9 mouse cellular contexts compared by ENCODE assay signal in the genomic region with DNA sequence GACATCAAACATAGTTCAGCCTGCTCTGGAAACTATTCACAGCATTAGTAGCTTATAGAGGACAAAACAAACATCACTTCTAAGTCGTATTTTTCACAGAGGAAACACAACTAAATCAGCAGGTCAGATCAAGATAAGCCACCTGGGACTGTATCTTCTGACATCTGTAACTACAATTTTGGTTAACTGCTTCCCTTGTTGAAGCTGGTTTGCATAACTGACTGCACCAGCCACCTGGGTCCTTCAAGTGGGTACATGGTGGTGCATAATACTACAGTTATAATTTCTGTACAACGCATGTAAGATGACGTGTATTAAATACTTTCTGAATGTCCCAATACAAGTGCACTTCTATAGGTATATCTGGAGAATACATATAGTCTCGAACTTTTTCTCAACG. TPM values are rescaled to one million over a fixed set of nuclear protein-coding genes. Genes with fewer than 3 reads are reported as not detected.
DNase-seq lines count a peak whose midpoint lies in the region; ATAC-seq and TF ChIP-seq lines count a peak whose summit lies in the region.
"Had no signal": no experiment of that assay in that cellular context is flagged by ENCODE, and none has a peak within 500 bp of the region (broad histone marks: within the 10 kb centered on the region; RNA-seq: fewer than 3 reads in every experiment).

No protein-coding gene starts in this region.

- peaks cover 28% of the 10 kb centered on the region for H3K79me2 ChIP-seq in MEL (ENCODE audit: control insufficient read depth, insufficient read depth, low read length, poor library complexity)

- H3K9ac ChIP-seq in heart, embryonic 16.5 days (ENCODE audit: low read length) = peak overlapping the region; percentile 77
- peak overlapping the region; percentile 84 for H3K9ac ChIP-seq in MEL (ENCODE audit: control insufficient read depth, low read depth, low read length, poor library complexity, severe bottlenecking)

- peak overlapping the region; percentile 69 for H3K4me2 ChIP-seq in heart, embryonic 16.5 days (ENCODE audit: low read depth, low read length)

- no peak for TF ChIP-seq CTCF in MEL (IDR thresholded peaks at IDR 0.05 in 2 of 3, conservative IDR thresholded peaks at IDR 0.05 in 1 of 3; ENCODE audit: control insufficient read depth in 1 of 3, insufficient read depth in 1 of 3, low read depth in 2 of 3, low read length in 3 of 3, poor library complexity in 1 of 3, severe bottlenecking in 1 of 3)

- TF ChIP-seq POLR2A in MEL (IDR thresholded peaks at IDR 0.05; ENCODE audit: control insufficient read depth in 1 of 2, insufficient read depth in 1 of 2, low read depth in 1 of 2, low read length in 2 of 2, poor library complexity in 1 of 2) = no peak

- DNase-seq in heart, postnatal 4 days = no peak
- peak; percentile 17 for DNase-seq in MEL (ENCODE audit: low read depth, low spot score)
- peak; percentile 41 for DNase-seq in induced T-regulatory cell, adult 2 months (ENCODE audit: low read depth)
- peak; percentile 26 for DNase-seq in naive thymus-derived CD4-positive, alpha-beta T cell, adult 2 months (ENCODE audit: low read depth)
- no peak for DNase-seq in right cerebral cortex, postnatal 14 days
- DNase-seq in adrenal gland, adult 2 months = no peak
- DNase-seq in adipocyte (ENCODE audit: low spot score) = no peak
- DNase-seq: heart, postnatal 14 days had no signal

- WGBS in heart, embryonic 16.5 days = 32% methylated on average over 5 of the region's 5 CpGs

- H3K9me3 ChIP-seq in heart, embryonic 16.5 days (replicated peaks; ENCODE audit: control insufficient read depth, low read length) = no peaks in the 10 kb centered on the region
- H3K9me3 ChIP-seq in MEL (replicated peaks; ENCODE audit: insufficient read depth, low read length) = no peaks in the 10 kb centered on the region

- no peak for TF ChIP-seq EP300 in MEL (IDR thresholded peaks at IDR 0.05; ENCODE audit: low read depth in 1 of 2, low read length in 2 of 2)

- H3K4me3 ChIP-seq in heart, embryonic 16.5 days (ENCODE audit: low read length) = peak overlapping the region; percentile 83
- peak overlapping the region; percentile 29 to 77; a peak in 3 of 4 replicates for H3K4me3 ChIP-seq in MEL (ENCODE audit: control insufficient read depth in 1 of 2, insufficient read depth in 1 of 2, low read depth in 2 of 2, low read length in 2 of 2)

- peaks cover 20% of the 10 kb centered on the region for H3K36me3 ChIP-seq in heart, embryonic 16.5 days (ENCODE audit: control insufficient read depth, insufficient read depth)
- H3K36me3 ChIP-seq in MEL (ENCODE audit: control insufficient read depth in 1 of 2, insufficient read depth in 2 of 2, low read length in 2 of 2) = peaks cover 0 to 23% of the 10 kb centered on the region in 2 experiments; a peak in 2 of 4 replicates

- H3K4me1 ChIP-seq in heart, embryonic 16.5 days (ENCODE audit: control insufficient read depth, insufficient read depth, low read length) = peaks cover 31% of the 10 kb centered on the region
- peaks cover 0 to 18% of the 10 kb centered on the region in 2 experiments; a peak in 3 of 4 replicates for H3K4me1 ChIP-seq in MEL (ENCODE audit: control insufficient read depth in 1 of 2, insufficient read depth in 2 of 2, low read length in 2 of 2)

- H3K27me3 ChIP-seq in heart, embryonic 16.5 days (ENCODE audit: control insufficient read depth, insufficient read depth, low read length) = no peaks in the 10 kb centered on the region
- H3K27me3 ChIP-seq in MEL (ENCODE audit: control insufficient read depth in 1 of 2, insufficient read depth in 2 of 2, low read length in 2 of 2) = no peaks in the 10 kb centered on the region

- H3K27ac ChIP-seq in heart, embryonic 16.5 days (ENCODE audit: low read length) = peak overlapping the region; percentile 14; the same call in 1 of the 2 replicates
- H3K27ac ChIP-seq in MEL (ENCODE audit: control insufficient read depth, low read depth, low read length) = no peak overlapping the region

- no peak for TF ChIP-seq RAD21 in MEL (IDR thresholded peaks at IDR 0.05; ENCODE audit: low read depth, low read length)

- no peak for ATAC-seq in heart, embryonic 16.5 days (replicated peaks; ENCODE audit: extremely low read depth, insufficient read depth, low FRiP score)

TF ChIP-seq in MEL, 35 proteins besides CTCF, POLR2A, EP300 and RAD21:
- TF ChIP-seq ZNF384 (IDR thresholded peaks at IDR 0.05; ENCODE audit: low read depth, low read length) = no peak
- TF ChIP-seq NRF1 (IDR thresholded peaks at IDR 0.05; ENCODE audit: insufficient read depth, low read depth, low read length, poor library complexity, severe bottlenecking) = no peak

RNA-seq across cellular contexts. Expression of gene Lig4, which starts 2.2 kb away (rescaled TPM):
- 4.1 and 6.4 TPM in 2 replicates for polyA plus RNA-seq in heart, embryonic 16.5 days (2015; fragmentation: Nextera tagmentation; extraction: Ambion mirVana)
- total RNA-seq in heart, postnatal 4 days (2021) = 1 to 10 TPM; 4.8 to 6.6 TPM
- total RNA-seq in MEL (2012; rRNA removed) = 1.5 and 1.7 TPM in 2 replicates
- 1 to 10 TPM in 1 of 2 experiments, not detected in 1; 3.6 TPM for polyA plus RNA-seq in MEL (2012; ENCODE audit: insufficient read depth in 1 of 2, insufficient read length in 2 of 2, low read depth in 1 of 2, low replicate concordance in 2 of 2, missing spikeins in 1 of 2)
- total RNA-seq in adrenal gland, adult 2 months (2021) = 1 to 10 TPM; 8.1 to 8.2 TPM
- 1.3 and 1.5 TPM in 2 replicates for polyA plus RNA-seq in adrenal gland, adult 2 months (2012; rRNA removed)

RNA-seq across cellular contexts. Expression of gene Abhd13, which starts 2.2 kb away (rescaled TPM):
- polyA plus RNA-seq in heart, embryonic 16.5 days (2015; fragmentation: Nextera tagmentation; extraction: Ambion mirVana) = 11.1 and 11.8 TPM in 2 replicates
- total RNA-seq in heart, postnatal 4 days (2021) = 10 to 100 TPM; 16.8 to 19.2 TPM
- 12.7 and 15.5 TPM in 2 replicates for total RNA-seq in MEL (2012; rRNA removed)
- polyA plus RNA-seq in MEL (2012; ENCODE audit: insufficient read depth in 1 of 2, insufficient read length in 2 of 2, low read depth in 1 of 2, low replicate concordance in 2 of 2, missing spikeins in 1 of 2) = 10 to 100 TPM in 1 of 2 experiments, not detected in 1; 14.0 TPM
- total RNA-seq in adrenal gland, adult 2 months (2021) = 10 to 100 TPM; 18.9 to 22.6 TPM
- 2.1 and 2.7 TPM in 2 replicates for polyA plus RNA-seq in adrenal gland, adult 2 months (2012; rRNA removed)

RNA-seq across cellular contexts. Expression of gene Tnfsf13b, which starts 31.0 kb away (rescaled TPM):
- polyA plus RNA-seq in heart, embryonic 16.5 days (2015; fragmentation: Nextera tagmentation; extraction: Ambion mirVana) = 0.15 and 0.22 TPM in 2 replicates
- total RNA-seq in heart, postnatal 4 days (2021) = 1 to 10 TPM; 5.4 to 5.5 TPM
- not detected in 2 replicates for total RNA-seq in MEL (2012; rRNA removed)
- polyA plus RNA-seq in MEL (2012; ENCODE audit: insufficient read depth in 1 of 2, insufficient read length in 2 of 2, low read depth in 1 of 2, low replicate concordance in 2 of 2, missing spikeins in 1 of 2) = under 1 TPM in 1 of 2 experiments, not detected in 1; 0.14 TPM
- total RNA-seq in adrenal gland, adult 2 months (2021) = 10 to 100 TPM in 1 of 2 experiments, 1 to 10 TPM in 1; 5.9 to 13.4 TPM
- 4.8 and 5.1 TPM in 2 replicates for polyA plus RNA-seq in adrenal gland, adult 2 months (2012; rRNA removed)

Comparison
In these comparisons a context has a peak if more than half of its experiments do, and no peak if none do; other contexts are left out.
1. DNase-seq: peak in MEL (single experiment), induced T-regulatory cell, adult 2 months (single experiment) and naive thymus-derived CD4-positive, alpha-beta T cell, adult 2 months (single experiment); none in heart, postnatal 4 days (single experiment), right cerebral cortex, postnatal 14 days (single experiment), adrenal gland, adult 2 months (single experiment) and adipocyte (single experiment).